7 mouse cellular contexts compared by ENCODE assay signal in the genomic region with DNA sequence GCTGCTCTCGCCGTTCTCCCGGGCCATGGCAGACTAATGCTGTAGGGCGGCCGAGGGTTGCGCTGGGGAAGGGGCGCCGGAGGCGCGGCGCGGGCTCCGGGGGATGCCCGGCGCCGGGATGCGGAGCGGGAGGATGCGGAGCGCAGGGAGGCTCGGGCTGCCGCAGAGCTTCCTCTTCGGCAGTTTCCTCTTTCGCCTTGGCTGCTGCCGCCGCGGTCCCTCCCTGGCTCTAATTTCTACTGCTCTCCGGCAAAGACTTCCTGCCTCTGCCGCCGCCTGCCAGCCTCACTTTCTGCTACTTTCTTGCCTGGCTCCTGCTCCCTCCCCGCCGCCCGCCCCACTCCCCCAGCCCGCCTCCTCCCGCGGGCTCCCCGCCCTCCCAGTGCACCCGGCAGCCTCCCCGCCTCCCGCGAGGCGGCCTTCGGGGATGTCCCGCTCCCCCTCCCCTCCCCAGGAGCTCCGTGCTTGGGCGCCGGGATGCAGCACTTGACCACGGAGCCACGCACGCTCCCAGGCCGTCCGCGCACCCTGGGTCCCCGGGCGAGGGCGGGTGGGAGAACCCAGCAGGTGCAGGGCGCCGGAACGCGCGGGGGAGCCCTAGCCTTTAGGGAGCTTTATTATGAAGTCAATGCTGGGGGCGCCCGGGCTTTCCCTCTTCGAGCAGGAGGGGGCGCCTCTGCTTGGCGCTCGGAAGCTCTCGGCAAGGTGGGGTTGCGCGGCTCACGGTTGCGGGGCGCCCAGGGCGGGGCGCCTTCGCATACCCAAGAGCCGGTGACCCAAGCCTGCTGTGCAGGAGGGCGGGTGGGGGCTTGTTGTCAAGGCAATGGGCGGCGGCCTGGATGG. TPM values are rescaled to one million over a fixed set of nuclear protein-coding genes. Genes with fewer than 3 reads are reported as not detected.
DNase-seq lines count a peak whose midpoint lies in the region; ATAC-seq and TF ChIP-seq lines count a peak whose summit lies in the region.

A gene (minus strand): TSS at position 305 of the 843 bp plus-strand sequence.

- peak within 1 kb of the TSS; percentile 97 for H3K4me2 ChIP-seq in limb, embryonic 12.5 days
- peak within 1 kb of the TSS; percentile 99 for H3K4me2 ChIP-seq in midbrain, embryonic 14.5 days (ENCODE audit: low read length)

- H3K27ac ChIP-seq in kidney, adult 2 months (ENCODE audit: insufficient read depth, low read depth, low read length): peak within 1 kb of the TSS; percentile 26; the same call in 1 of the 2 replicates
- no peak within 1 kb of the TSS for H3K27ac ChIP-seq in limb, embryonic 12.5 days
- H3K27ac ChIP-seq in midbrain, embryonic 14.5 days (replicated peaks; ENCODE audit: low read depth, low read length): peak within 1 kb of the TSS; percentile 64

- peak; percentile 31; the same call in 1 of the 2 replicates for TF ChIP-seq CTCF in kidney, adult 2 months (conservative IDR thresholded peaks at IDR 0.05; ENCODE audit: insufficient read depth, insufficient read length, low read depth, low read length)

- no peaks in the 10 kb centered on the region; the same call in 1 of the 2 replicates for H3K27me3 ChIP-seq in kidney, adult 2 months (replicated peaks; ENCODE audit: control insufficient read depth, insufficient read depth, low read length)
- H3K27me3 ChIP-seq in limb, embryonic 12.5 days: peaks cover 49% of the 10 kb centered on the region
- H3K27me3 ChIP-seq in midbrain, embryonic 14.5 days (ENCODE audit: control insufficient read depth, insufficient read depth, low read length): peaks cover 10% of the 10 kb centered on the region; the same call in 1 of the 2 replicates

- DNase-seq in adrenal gland, postnatal 10 days: peak; percentile 79
- DNase-seq in embryo, embryonic 9.5 days (ENCODE audit: extremely low spot score): peak; percentile 81
- DNase-seq in heart, adult 18-20 months: peak; percentile 78 to 86
- peak; percentile 72 for DNase-seq in kidney, adult 2 months
- DNase-seq in midbrain, embryonic 14.5 days: peak; percentile 88
- DNase-seq in spleen, adult 12 weeks (ENCODE audit: low spot score): peak; percentile 68

- H3K36me3 ChIP-seq in kidney, adult 2 months (ENCODE audit: control insufficient read depth, insufficient read depth, low read length): no peaks in the 10 kb centered on the region
- H3K36me3 ChIP-seq in limb, embryonic 12.5 days: no peaks in the 10 kb centered on the region
- no peaks in the 10 kb centered on the region for H3K36me3 ChIP-seq in midbrain, embryonic 14.5 days (ENCODE audit: control insufficient read depth, insufficient read depth, low read length)

- ATAC-seq in limb, embryonic 12.5 days (ENCODE audit: insufficient number of reproducible peaks, insufficient read depth, low FRiP score, low TSS enrichment, low read depth): peak; percentile 73
- ATAC-seq in midbrain, embryonic 14.5 days (ENCODE audit: low FRiP score, low TSS enrichment): peak; percentile 87

- WGBS in kidney, adult 2 months: under 1% methylated on average over 78 of the region's 80 CpGs
- under 1% methylated on average over 75 of the region's 80 CpGs for WGBS in limb, embryonic 12.5 days
- WGBS in midbrain, embryonic 14.5 days: under 1% methylated on average over 73 of the region's 80 CpGs

- H3K4me3 ChIP-seq in kidney, adult 2 months (ENCODE audit: insufficient read depth, low read depth, low read length): peak within 1 kb of the TSS; percentile 61
- peak within 1 kb of the TSS; percentile 62 for H3K4me3 ChIP-seq in limb, embryonic 12.5 days (replicated peaks)
- H3K4me3 ChIP-seq in midbrain, embryonic 14.5 days (replicated peaks; ENCODE audit: low read depth, low read length): peak within 1 kb of the TSS; percentile 66

- H3K9ac ChIP-seq in limb, embryonic 12.5 days (replicated peaks): peak within 1 kb of the TSS; percentile 60
- peak within 1 kb of the TSS; percentile 69 for H3K9ac ChIP-seq in midbrain, embryonic 14.5 days (replicated peaks; ENCODE audit: low read length)

- H3K4me1 ChIP-seq in kidney, adult 2 months (ENCODE audit: control insufficient read depth, insufficient read depth, low read length): no peaks in the 10 kb centered on the region
- H3K4me1 ChIP-seq in limb, embryonic 12.5 days (replicated peaks): peaks cover 11% of the 10 kb centered on the region
- peaks cover 8% of the 10 kb centered on the region; the same call in 1 of the 2 replicates for H3K4me1 ChIP-seq in midbrain, embryonic 14.5 days (ENCODE audit: control insufficient read depth, insufficient read depth, low read length)

- TF ChIP-seq POLR2A in kidney, adult 2 months (IDR thresholded peaks at IDR 0.05; ENCODE audit: low read depth, low read length): no peak

- H3K9me3 ChIP-seq in limb, embryonic 12.5 days: no peaks in the 10 kb centered on the region; the same call in 1 of the 2 replicates
- no peaks in the 10 kb centered on the region for H3K9me3 ChIP-seq in midbrain, embryonic 14.5 days (ENCODE audit: control insufficient read depth, low read length)

RNA-seq across cellular contexts. Expression of the gene that starts here (rescaled TPM):
- 1 to 10 TPM; 5.2 to 7.3 TPM for total RNA-seq in adrenal gland, postnatal 10 days (2021)
- total RNA-seq in heart, adult 18-20 months (2021): 1 to 10 TPM; 3.9 to 4.8 TPM
- polyA plus RNA-seq in kidney, adult 2 months (2012; rRNA removed): 0.80 and 1.0 TPM in 2 replicates
- 1.1 TPM in 2 replicates for polyA plus RNA-seq in limb, embryonic 12.5 days (2016; fragmentation: Nextera tagmentation; extraction: Ambion mirVana)
- 6.0 and 6.4 TPM in 2 replicates for polyA plus RNA-seq in midbrain, embryonic 14.5 days (2014; fragmentation: Nextera tagmentation; extraction: Ambion mirVana)
